Mouse (Mus musculus) cerebellum, postnatal 14 days (tissue): ENCODE data around the gene Gm10354.
"Not testable (repeated sequence)": the region's sequence is repeated elsewhere in the genome, so short reads cannot be mapped to it uniquely, and the experiment has no call there.

Experiments
- DNase-seq, 2 experiments: peaks; one replicate each; pipeline ENCODE4 v3.0.0; 2021; ENCODE audit warnings: mixed read lengths in 2 of 2

Gm10354 gene

GRCm38 (mm10) chr5:14978835-14979234 lies at the start of gene Gm10354:
Gm10354 (minus strand) TSS chr5:14978935.
- DNase-seq: not testable (repeated sequence)

- DNase-seq: not testable (repeated sequence)
Observed at GRCm38 (mm10) chr5:15024316-15024715, 45.6 kb upstream of the Gm10354 start.

GRCm38 (mm10) chr5:15020067-15020466 lies 41.3 kb upstream of the Gm10354 start:
- not testable (repeated sequence) for DNase-seq

GRCm38 (mm10) chr5:15010639-15011582 lies 32.2 kb upstream of the Gm10354 start:
- not testable (repeated sequence) for DNase-seq

- not testable (repeated sequence) for DNase-seq
Observed at GRCm38 (mm10) chr5:15006907-15007306, 28.2 kb upstream of the Gm10354 start.

- not testable (repeated sequence) for DNase-seq
Observed at GRCm38 (mm10) chr5:15006288-15006687, 27.6 kb upstream of the Gm10354 start.

GRCm38 (mm10) chr5:15005584-15005983 lies 26.8 kb upstream of the Gm10354 start:
- not testable (repeated sequence) for DNase-seq

GRCm38 (mm10) chr5:15004569-15005562 lies 26.1 kb upstream of the Gm10354 start:
- DNase-seq: not testable (repeated sequence)

- DNase-seq: not testable (repeated sequence)
Observed at GRCm38 (mm10) chr5:14998077-14998476, 19.3 kb upstream of the Gm10354 start.

- DNase-seq: not testable (repeated sequence)
Observed at GRCm38 (mm10) chr5:14997556-14997955, 18.8 kb upstream of the Gm10354 start.

GRCm38 (mm10) chr5:14996670-14997249 lies 18.0 kb upstream of the Gm10354 start:
- not testable (repeated sequence) for DNase-seq

GRCm38 (mm10) chr5:14994124-14994523 lies 15.4 kb upstream of the Gm10354 start:
- DNase-seq: not testable (repeated sequence)

- not testable (repeated sequence) for DNase-seq
Observed at GRCm38 (mm10) chr5:14990375-14991158, 11.8 kb upstream of the Gm10354 start.

- not testable (repeated sequence) for DNase-seq
Observed at GRCm38 (mm10) chr5:14986649-14987387, 8.1 kb upstream of the Gm10354 start.

GRCm38 (mm10) chr5:14977368-14977767 lies 1.4 kb downstream of the Gm10354 start:
- DNase-seq: not testable (repeated sequence)

GRCm38 (mm10) chr5:14975294-14975693 lies 3.4 kb downstream of the Gm10354 start:
- DNase-seq: not testable (repeated sequence)

GRCm38 (mm10) chr5:14972841-14973240 lies 5.9 kb downstream of the Gm10354 start:
- not testable (repeated sequence) for DNase-seq

- DNase-seq: not testable (repeated sequence)
Observed at GRCm38 (mm10) chr5:14963821-14964220, 14.9 kb downstream of the Gm10354 start.

GRCm38 (mm10) chr5:14961502-14961901 lies 17.2 kb downstream of the Gm10354 start:
- DNase-seq: not testable (repeated sequence)

GRCm38 (mm10) chr5:14955928-14956706 lies 22.6 kb downstream of the Gm10354 start:
- DNase-seq: not testable (repeated sequence)
